Mouse (Mus musculus): ENCODE measurements around the gene Phactr3.

Gene Phactr3

GRCm38 (mm10) chr2:178135713-178136112, 16.9 kb downstream of the Phactr3 start:
- no peak for DNase-seq (ENCODE audit: low spot score in 2 of 2)

- peak in 1 of 2 experiments; percentile 16 for DNase-seq (ENCODE audit: low spot score in 2 of 2)
Measured at GRCm38 (mm10) chr2:178137518-178137917, 18.7 kb downstream of the Phactr3 start.

- no peak for DNase-seq (ENCODE audit: low spot score in 2 of 2)
Measured at GRCm38 (mm10) chr2:178141489-178141922, 22.7 kb downstream of the Phactr3 start.

GRCm38 (mm10) chr2:178142291-178143023, 23.7 kb downstream of the Phactr3 start:
- no peak for DNase-seq (ENCODE audit: low spot score in 2 of 2)

GRCm38 (mm10) chr2:178143024-178143415, 24.2 kb downstream of the Phactr3 start:
- no peak for DNase-seq (ENCODE audit: low spot score in 2 of 2)

- DNase-seq (ENCODE audit: low spot score in 2 of 2): no peak
Measured at GRCm38 (mm10) chr2:178143898-178144297, 25.1 kb downstream of the Phactr3 start.

GRCm38 (mm10) chr2:178149312-178149711, 30.5 kb downstream of the Phactr3 start:
- DNase-seq (ENCODE audit: low spot score in 2 of 2): no peak

- DNase-seq (ENCODE audit: low spot score in 2 of 2): no peak
Measured at GRCm38 (mm10) chr2:178150697-178151096, 31.9 kb downstream of the Phactr3 start.

GRCm38 (mm10) chr2:178153601-178154000, 34.8 kb downstream of the Phactr3 start:
- DNase-seq (ENCODE audit: low spot score in 2 of 2): no peak

GRCm38 (mm10) chr2:178154129-178154528, 35.4 kb downstream of the Phactr3 start:
- no peak for DNase-seq (ENCODE audit: low spot score in 2 of 2)

GRCm38 (mm10) chr2:178154576-178154975, 35.8 kb downstream of the Phactr3 start:
- no peak for DNase-seq (ENCODE audit: low spot score in 2 of 2)

- DNase-seq (ENCODE audit: low spot score in 2 of 2): no peak
Measured at GRCm38 (mm10) chr2:178155176-178155916, 36.6 kb downstream of the Phactr3 start.

- DNase-seq (ENCODE audit: low spot score in 2 of 2): no peak
Measured at GRCm38 (mm10) chr2:178155917-178156282, 37.1 kb downstream of the Phactr3 start.

- DNase-seq (ENCODE audit: low spot score in 2 of 2): no peak
Measured at GRCm38 (mm10) chr2:178158936-178159335, 40.2 kb downstream of the Phactr3 start.

GRCm38 (mm10) chr2:178163981-178164380, 45.2 kb downstream of the Phactr3 start:
- no peak for DNase-seq (ENCODE audit: low spot score in 2 of 2)

- DNase-seq (ENCODE audit: low spot score in 2 of 2): no peak
Measured at GRCm38 (mm10) chr2:178165943-178166342, 47.2 kb downstream of the Phactr3 start.

- no peak for DNase-seq (ENCODE audit: low spot score in 2 of 2)
Measured at GRCm38 (mm10) chr2:178169983-178170382, 51.2 kb downstream of the Phactr3 start.

GRCm38 (mm10) chr2:178173951-178174350, 55.2 kb downstream of the Phactr3 start:
- no peak for DNase-seq (ENCODE audit: low spot score in 2 of 2)

- DNase-seq (ENCODE audit: low spot score in 2 of 2): no peak
Measured at GRCm38 (mm10) chr2:178175286-178175931, 56.6 kb downstream of the Phactr3 start.

- DNase-seq (ENCODE audit: low spot score in 2 of 2): no peak
Measured at GRCm38 (mm10) chr2:178184251-178184650, 65.5 kb downstream of the Phactr3 start.

GRCm38 (mm10) chr2:178184862-178185261, 66.1 kb downstream of the Phactr3 start:
- DNase-seq (ENCODE audit: low spot score in 2 of 2): no peak

GRCm38 (mm10) chr2:178188988-178189387, 70.2 kb downstream of the Phactr3 start:
- DNase-seq (ENCODE audit: low spot score in 2 of 2): no peak

GRCm38 (mm10) chr2:178192881-178193280, 74.1 kb downstream of the Phactr3 start:
- no peak for DNase-seq (ENCODE audit: low spot score in 2 of 2)
